Mouse (Mus musculus): ENCODE measurements around the gene Spry1.
"Not testable (repeated sequence)": the region's sequence is repeated elsewhere in the genome, so short reads cannot be mapped to it uniquely, and the experiment has no call there.

The Spry1 gene

GRCm38 (mm10) chr3:37639690-37640089 is at the start of gene Spry1:
Spry1 (plus strand) TSS chr3:37639947.
- DNase-seq (ENCODE audit: low spot score): peak; percentile 96

GRCm38 (mm10) chr3:37595721-37596120 is 44.0 kb upstream of the Spry1 start:
- no peak for DNase-seq (ENCODE audit: low spot score)

- DNase-seq (ENCODE audit: low spot score): no peak
Measured at GRCm38 (mm10) chr3:37596519-37596918, 43.2 kb upstream of the Spry1 start.

- no peak for DNase-seq (ENCODE audit: low spot score)
Measured at GRCm38 (mm10) chr3:37597200-37597599, 42.5 kb upstream of the Spry1 start.

- not testable (repeated sequence) for DNase-seq (ENCODE audit: low spot score)
Measured at GRCm38 (mm10) chr3:37599641-37600040, 40.1 kb upstream of the Spry1 start.

GRCm38 (mm10) chr3:37602356-37602755 is 37.4 kb upstream of the Spry1 start:
- no peak for DNase-seq (ENCODE audit: low spot score)

GRCm38 (mm10) chr3:37602890-37603289 is 36.9 kb upstream of the Spry1 start:
- DNase-seq (ENCODE audit: low spot score): no peak

- no peak for DNase-seq (ENCODE audit: low spot score)
Measured at GRCm38 (mm10) chr3:37603541-37603940, 36.2 kb upstream of the Spry1 start.

GRCm38 (mm10) chr3:37604976-37605875 is 34.5 kb upstream of the Spry1 start:
- no peak for DNase-seq (ENCODE audit: low spot score)

- no peak for DNase-seq (ENCODE audit: low spot score)
Measured at GRCm38 (mm10) chr3:37605876-37606238, 33.9 kb upstream of the Spry1 start.

- no peak for DNase-seq (ENCODE audit: low spot score)
Measured at GRCm38 (mm10) chr3:37608926-37609325, 30.8 kb upstream of the Spry1 start.

- no peak for DNase-seq (ENCODE audit: low spot score)
Measured at GRCm38 (mm10) chr3:37610670-37611069, 29.1 kb upstream of the Spry1 start.

GRCm38 (mm10) chr3:37613722-37614121 is 26.0 kb upstream of the Spry1 start:
- no peak for DNase-seq (ENCODE audit: low spot score)

- no peak for DNase-seq (ENCODE audit: low spot score)
Measured at GRCm38 (mm10) chr3:37614878-37615650, 24.7 kb upstream of the Spry1 start.

GRCm38 (mm10) chr3:37616586-37617547 is 22.9 kb upstream of the Spry1 start:
- no peak for DNase-seq (ENCODE audit: low spot score)

- no peak for DNase-seq (ENCODE audit: low spot score)
Measured at GRCm38 (mm10) chr3:37632246-37632645, 7.5 kb upstream of the Spry1 start.

GRCm38 (mm10) chr3:37632751-37633150 is 7.0 kb upstream of the Spry1 start:
- no peak for DNase-seq (ENCODE audit: low spot score)

GRCm38 (mm10) chr3:37634648-37635047 is 5.1 kb upstream of the Spry1 start:
- no peak for DNase-seq (ENCODE audit: low spot score)

- DNase-seq (ENCODE audit: low spot score): no peak
Measured at GRCm38 (mm10) chr3:37636921-37637320, 2.8 kb upstream of the Spry1 start.

- peak; percentile 53 for DNase-seq (ENCODE audit: low spot score)
Measured at GRCm38 (mm10) chr3:37640162-37640721, 495 bp downstream of the Spry1 start.

GRCm38 (mm10) chr3:37640810-37641209 is 1.1 kb downstream of the Spry1 start:
- peak; percentile 71 for DNase-seq (ENCODE audit: low spot score)
